Mouse (Mus musculus) spleen, adult 2 months (tissue): Measurements from ENCODE around the gene Tmem204.

Experiments used
- CTCF ChIP-seq: fragments of 200-500 bp; IDR thresholded peaks from 2 replicates; pipeline ENCODE4 v1.5.1; 2011; ENCODE audit warnings: mild to moderate bottlenecking, inconsistent platforms; ENCODE audit not compliant: insufficient read depth, insufficient read length, insufficient replicate concordance; ENCODE audit errors: extremely low read depth
- POLR2A ChIP-seq: fragments of 200-500 bp; IDR thresholded peaks from 2 replicates; pipeline ENCODE4 v1.6.1; 2011; ENCODE audit warnings: low read depth, low read length, inconsistent platforms

DNA sequence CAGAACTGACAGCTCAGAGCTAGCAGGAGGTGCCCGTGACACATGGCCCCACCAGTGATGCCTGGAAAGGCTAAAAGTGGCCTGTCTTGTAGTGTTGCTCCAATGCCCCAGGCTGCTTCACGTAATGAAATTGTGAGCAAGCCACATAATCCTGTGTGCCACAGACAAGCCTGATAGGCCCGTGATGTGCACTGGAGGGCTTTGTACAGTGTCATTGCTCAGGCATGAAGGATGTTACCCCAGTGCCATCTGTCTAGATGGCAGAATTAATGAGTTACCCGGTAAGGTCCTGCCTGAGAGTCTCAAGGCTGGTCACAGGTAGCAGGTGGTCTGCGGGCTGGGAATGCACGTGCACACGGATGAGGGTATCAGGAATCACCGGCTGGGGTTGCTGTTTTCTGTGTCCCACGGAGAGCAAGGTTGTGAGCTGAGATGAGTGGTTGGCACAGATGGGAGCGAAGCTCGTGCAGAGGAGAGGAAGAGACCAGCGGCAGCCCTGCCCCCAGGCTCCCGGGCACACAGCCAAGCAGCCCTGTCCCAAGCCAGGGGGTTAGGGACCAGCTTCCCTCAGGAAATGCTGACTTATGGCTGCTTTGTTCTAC, 5.5 kb downstream of the Tmem204 start:
- TF ChIP-seq CTCF (no peak), POLR2A (no peak)
